Mouse (Mus musculus): ENCODE measurements at regions not wholly inside any gene's neighbourhood (a gene's known extent, or its start where the extent isn't known, plus 50 kb on each side); places are given as distances from the start of the nearest gene placed in this dataset.

DNA sequence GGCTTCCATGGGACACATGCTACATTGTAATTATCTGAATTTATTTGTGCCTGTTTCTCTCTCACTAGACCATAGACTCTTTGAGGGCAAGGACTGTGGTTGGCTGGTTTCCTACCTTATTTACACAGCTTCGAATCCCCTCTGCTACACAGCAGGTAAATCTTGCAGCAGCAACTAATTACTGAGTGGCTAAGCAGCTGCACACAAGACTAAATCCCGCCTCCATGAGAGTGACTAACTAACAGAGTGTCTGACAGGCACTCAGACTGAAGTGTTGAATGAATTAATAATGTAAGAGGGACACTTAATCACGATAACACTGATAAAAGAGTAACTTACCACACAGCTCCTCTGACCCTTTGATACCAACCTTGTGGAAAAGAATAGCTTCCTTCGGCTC lies 111.9 kb upstream of the Lrig1 start:
- DNase-seq: no peak

DNA sequence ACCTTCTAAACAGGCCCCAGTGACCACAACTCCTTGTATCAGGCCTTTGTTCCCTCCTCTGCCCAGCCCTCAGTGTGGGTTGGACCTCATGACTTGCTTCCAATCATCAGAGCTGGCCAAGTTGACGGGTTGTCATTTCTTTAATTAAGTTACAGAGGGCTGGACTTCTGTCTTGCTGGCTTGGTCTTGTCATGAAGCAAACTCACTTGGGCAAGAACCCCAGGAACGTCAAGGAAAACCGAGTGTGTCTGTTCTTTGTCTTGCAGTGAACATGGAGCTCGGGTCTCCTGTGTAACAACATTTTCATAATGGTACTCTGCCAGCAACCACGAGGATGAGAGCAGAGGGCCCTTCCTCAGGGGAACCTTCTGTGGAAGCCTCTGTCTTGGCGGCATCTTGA lies 107.3 kb upstream of the Lrig1 start:
- DNase-seq: no peak

GRCm38 (mm10) chr6:94806481-94807160 lies 106.7 kb upstream of the Lrig1 start:
- DNase-seq: no peak

- no peak for DNase-seq
Observed at GRCm38 (mm10) chr6:94805685-94806084, 105.7 kb upstream of the Lrig1 start.

DNA sequence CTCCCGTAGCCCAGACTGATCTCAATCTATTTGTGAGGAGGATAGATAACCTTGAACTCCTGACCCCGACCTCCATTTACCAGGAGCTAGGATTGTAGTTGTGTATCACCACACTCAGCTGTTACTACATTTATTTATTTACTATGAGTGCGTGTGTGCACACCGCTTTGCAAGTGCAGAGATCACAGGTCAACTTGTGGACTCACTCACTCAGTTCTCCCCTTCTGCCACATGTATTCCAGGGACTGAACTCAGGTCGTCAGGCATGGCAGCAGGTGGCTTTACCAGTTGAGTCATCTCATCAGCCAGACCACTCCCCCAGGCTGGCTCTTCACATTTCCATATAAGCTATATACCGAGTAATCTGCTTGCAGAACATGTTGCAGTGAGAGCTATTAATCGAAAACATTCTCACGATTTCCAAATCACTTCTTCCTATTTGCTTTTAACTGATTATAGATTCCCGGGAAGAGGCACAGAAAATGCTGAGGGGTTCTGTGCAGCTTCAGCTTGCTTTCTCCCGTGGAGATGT lies 104.4 kb upstream of the Lrig1 start:
- DNase-seq: no peak

- no peak for DNase-seq
Observed at GRCm38 (mm10) chr6:94801039-94801438, 101.1 kb upstream of the Lrig1 start.

DNA sequence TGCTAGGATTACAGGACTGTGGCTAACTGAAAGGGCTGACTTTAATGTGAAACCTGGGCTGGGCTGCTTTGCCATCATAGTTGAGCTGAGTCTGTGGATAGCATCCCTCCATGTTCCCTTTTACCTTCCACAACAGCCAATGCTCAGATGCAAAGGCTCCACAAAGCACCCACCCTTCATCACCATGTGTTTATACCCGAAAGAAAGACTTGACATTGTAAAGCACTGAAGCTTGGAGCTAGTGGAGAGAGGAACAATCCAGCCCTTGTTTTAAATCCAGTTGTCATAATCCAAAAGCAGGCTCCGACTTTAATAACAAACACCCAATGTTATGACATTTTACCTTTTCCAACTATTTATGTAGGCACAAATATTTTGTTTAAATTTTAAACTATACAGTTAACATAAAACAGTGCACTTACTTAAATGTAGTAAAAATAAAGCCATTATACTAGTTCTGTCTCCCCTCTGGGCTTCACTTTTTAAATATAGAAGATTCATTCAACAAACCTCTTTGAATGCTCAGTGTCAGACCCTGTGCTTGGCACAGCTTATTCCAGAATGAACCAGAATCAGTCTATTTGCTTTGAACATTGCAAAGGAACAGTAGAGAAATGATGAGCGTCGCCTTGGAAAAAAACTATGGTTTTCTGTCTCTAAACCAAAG lies 98.7 kb upstream of the Lrig1 start:
- no peak for DNase-seq

DNA sequence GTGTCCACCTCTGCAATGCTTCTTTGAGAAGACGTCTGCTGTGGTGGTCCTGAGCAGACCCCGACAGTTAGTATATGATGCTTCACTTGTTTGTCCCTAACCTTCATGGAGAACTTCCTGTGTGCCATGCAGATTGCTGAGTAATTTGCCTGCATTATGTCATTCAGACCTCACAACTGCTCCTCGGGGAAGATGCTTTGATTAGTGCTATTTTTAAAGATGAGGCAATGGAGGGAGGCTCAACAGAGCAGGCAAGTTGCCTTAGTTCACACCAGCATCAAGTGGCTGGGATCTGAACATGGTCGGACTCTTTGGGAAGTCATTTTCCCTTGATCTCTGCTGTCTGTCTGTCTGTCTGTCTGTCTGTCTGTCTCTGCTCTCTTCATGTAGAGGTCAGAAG lies 95.5 kb upstream of the Lrig1 start:
- no peak for DNase-seq

GRCm38 (mm10) chr6:94793555-94793954 lies 93.6 kb upstream of the Lrig1 start:
- no peak for DNase-seq

DNA sequence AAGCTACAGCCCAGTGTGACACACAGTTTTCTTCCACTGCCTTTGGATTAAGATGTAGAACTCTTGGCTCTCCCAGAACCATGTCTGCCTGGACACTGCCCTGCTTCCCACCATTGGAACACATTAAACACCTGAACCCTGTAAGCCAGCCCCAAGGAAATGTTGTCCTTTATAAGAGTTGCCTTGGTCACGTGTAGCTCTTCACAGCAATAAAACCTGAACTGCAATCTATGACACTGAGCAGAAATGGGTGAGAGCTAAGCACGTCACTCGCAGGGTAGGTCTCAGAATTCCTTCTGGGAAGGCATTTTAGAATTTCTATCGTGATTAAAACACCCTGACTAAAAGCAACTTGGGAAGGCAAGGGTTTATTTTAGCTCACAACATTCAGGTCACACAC lies 92.4 kb upstream of the Lrig1 start:
- no peak for DNase-seq

- peak; percentile 17 to 23 for DNase-seq
Observed at GRCm38 (mm10) chr6:94789308-94789763, 89.4 kb upstream of the Lrig1 start.

DNA sequence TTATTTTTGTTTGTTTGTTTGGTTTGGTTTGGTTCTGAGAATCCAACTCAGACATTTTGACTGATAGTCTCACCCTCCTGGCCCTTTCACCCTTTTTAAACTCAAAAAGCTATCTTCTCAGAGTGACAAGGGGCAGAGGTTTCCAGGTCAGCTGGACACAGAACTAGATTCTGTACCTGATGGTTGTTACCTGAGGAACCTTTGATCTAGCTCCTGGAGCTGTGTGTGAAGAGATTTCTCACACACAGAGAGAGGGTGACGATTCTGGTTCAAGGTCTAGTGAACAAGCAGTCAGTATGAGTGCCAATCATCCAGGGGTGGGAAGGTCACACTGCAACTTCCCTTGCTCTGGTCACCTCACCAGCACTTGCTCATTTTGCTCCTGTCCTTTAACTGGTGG lies 83.5 kb upstream of the Lrig1 start:
- no peak for DNase-seq

DNA sequence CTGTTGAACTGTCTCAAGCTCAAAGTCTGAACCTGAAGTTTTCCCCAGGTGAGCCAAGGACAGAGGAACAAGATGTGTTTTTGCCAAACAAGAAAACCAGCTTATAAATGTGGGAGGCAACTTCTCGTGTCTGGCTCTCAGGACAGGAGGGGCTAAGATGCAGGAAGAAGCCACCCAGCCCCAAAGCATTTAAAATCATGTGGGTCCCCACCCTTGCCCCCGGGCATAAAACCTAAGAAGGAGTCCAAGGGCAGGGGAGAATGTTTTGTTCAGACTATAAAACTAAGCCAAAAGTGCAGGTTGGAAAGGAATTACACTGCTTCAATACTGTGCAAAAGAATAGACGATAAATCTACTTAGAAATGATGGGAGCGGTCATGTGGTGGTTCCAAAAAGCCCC lies 80.7 kb upstream of the Lrig1 start:
- DNase-seq: no peak

- DNase-seq: no peak
Observed at GRCm38 (mm10) chr6:94779854-94780253, 79.9 kb upstream of the Lrig1 start.

DNA sequence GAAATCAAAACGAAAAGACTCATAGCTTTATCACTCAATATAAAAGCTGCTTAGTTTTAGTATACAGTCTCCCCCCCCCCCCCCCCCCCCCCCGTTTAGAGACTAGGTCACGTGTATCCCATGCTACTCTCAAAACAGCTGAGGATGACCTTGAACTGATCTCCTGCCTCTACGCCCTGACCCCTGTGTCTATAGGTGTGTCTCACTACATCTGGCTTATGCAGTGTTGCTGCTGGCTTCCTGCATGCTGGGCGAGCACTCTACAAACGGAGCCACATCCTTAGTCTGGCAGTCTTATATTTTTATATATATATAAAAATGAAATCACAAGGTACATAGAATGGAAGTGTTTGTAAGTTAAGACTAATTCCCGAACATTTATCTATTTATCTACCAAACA lies 79.3 kb upstream of the Lrig1 start:
- DNase-seq: no peak

DNA sequence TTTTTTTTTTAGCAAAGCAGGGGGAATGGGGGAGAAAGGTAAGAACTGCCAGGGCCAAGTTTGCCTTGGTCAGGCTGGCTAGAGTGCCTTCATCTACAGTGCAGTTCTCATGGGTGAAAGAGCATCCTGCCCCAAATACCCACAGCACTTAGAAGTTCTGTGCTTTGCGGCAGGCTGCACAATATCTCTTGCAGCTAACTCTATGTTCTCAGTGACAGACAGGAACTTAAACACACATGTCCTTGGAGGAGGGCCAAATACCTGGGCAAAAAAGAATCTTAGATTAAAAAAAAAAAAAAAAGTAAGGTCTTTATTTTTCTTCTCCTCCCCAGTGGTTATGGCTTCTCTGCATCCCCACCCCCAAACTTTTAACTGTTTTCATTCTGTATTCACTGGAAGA lies 78.8 kb upstream of the Lrig1 start:
- DNase-seq: no peak

DNA sequence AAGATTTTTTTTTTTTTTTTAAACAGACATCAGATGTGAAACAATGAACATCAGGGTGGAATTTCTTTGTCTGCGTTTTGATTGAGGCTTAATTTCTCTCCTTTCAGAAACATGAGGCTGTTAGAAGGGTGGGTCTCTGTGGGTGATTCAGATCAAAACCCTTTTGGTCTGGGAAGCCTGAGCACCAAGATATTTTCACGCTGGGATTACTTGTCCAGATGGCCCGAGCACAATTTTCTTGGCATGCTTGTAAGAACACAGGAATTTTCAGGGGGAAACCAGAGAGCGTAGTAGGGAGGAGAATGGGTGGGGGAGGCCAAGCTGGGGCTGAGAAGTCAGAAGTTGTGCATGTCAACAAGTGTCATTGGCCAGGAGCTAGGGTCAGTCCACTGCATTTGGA lies 76.6 kb upstream of the Lrig1 start:
- no peak for DNase-seq

GRCm38 (mm10) chr6:94774871-94775270 lies 74.9 kb upstream of the Lrig1 start:
- no peak for DNase-seq

GRCm38 (mm10) chr6:94773604-94774486 lies 73.9 kb upstream of the Lrig1 start:
- DNase-seq: no peak

- DNase-seq: no peak
Observed at GRCm38 (mm10) chr6:94772868-94773603, 73.1 kb upstream of the Lrig1 start.

- DNase-seq: no peak
Observed at GRCm38 (mm10) chr6:94772391-94772790, 72.4 kb upstream of the Lrig1 start.

DNA sequence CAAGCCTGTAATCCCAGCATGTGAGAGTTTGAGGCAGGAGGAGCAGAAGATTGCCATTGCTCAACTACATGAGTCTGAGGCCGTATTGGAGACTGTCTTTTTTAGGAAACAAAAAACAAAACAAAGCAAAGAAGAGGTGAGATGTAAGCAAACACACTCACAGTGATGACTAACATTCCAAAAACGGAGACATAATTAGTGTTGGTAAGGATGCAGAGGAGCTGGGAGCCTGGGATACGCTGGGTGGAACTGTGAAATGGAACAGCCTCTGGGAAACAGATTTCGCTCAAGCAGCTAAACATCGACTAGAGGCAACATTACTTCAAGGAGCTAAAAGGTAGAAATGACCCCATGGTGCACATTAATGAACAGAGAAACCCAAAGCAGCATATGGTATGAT lies 68.3 kb upstream of the Lrig1 start:
- DNase-seq: no peak

DNA sequence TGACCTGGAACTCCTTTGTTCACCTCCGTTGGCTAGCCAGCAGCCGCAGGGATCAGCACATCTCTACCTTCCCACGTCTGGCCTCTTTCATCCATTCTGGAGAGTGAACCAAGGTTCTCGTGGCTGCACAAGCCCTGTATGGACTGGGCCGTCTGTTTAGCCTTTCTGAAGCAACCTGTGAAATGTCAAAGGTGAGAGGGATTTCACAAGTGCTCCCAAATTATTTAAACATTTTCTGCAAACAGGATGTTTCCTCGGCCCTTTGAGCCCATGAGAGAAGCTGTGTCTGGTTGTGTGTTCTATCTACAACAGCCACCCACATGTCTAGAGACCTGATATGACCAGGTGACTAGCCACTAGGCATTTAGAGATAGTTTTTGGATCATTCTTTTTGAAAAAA lies 65.8 kb upstream of the Lrig1 start:
- no peak for DNase-seq
